Mouse (Mus musculus): Measurements from ENCODE around the gene Fam92b. TPM values are rescaled to one million over a fixed set of nuclear protein-coding genes. Genes with fewer than 3 reads are reported as not detected.

The Fam92b gene
- total and polyA plus RNA-seq, 3 experiments, result 1.0 TPM; not detected in 2

GRCm38 (mm10) chr8:120201351-120201750 lies 24.1 kb upstream of the Fam92b start:
- H3K9ac ChIP-seq (ENCODE audit: low read depth, low read length), result no peak overlapping the region
- 89% methylated on average over 6 of the region's 6 CpGs for WGBS
- peaks cover 6% of the 10 kb centered on the region for H3K4me1 ChIP-seq (ENCODE audit: control insufficient read depth, insufficient read depth, low read length)
- intact Hi-C loops (cut with DNase I), result no loop called here
- H3K27ac ChIP-seq, result no peak overlapping the region
- no peaks in the 10 kb centered on the region for H3K79me2 ChIP-seq (replicated peaks; ENCODE audit: control insufficient read depth, insufficient read depth, low read length)
- H3K36me3 ChIP-seq (ENCODE audit: control insufficient read depth, insufficient read depth, low read length), result no peaks in the 10 kb centered on the region
- no peak for DNase-seq
- TF ChIP-seq POLR2A (IDR thresholded peaks at IDR 0.05; ENCODE audit: insufficient read depth, low read depth, low read length), result no peak
- TF ChIP-seq EP300 (IDR thresholded peaks at IDR 0.05; ENCODE audit: insufficient read depth, low read depth, low read length), result no peak
- no peak for TF ChIP-seq CTCF (IDR thresholded peaks at IDR 0.05)
- no peaks in the 10 kb centered on the region for H3K27me3 ChIP-seq (ENCODE audit: control insufficient read depth, insufficient read depth, low read length)
- H3K4me3 ChIP-seq, result no peak overlapping the region

DNA sequence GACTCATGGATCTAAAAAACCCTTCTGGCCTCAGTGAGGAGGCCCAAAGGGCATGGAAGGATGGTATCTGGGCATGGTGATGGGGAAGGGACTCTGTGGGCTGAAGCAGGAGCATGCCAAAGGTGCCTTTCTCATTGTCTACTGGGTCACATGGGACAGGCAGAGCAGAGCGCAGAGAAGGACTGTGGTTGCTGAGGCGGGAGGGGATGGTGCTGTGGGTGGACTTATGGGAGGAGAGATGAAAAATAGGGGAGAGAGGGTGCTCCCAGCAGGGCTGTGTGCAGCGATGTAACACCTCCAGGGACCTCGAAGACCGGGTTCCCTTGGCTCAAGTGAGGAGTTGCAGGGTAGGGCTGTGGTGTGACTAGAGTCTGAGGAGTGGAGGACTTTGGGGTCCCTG lies 14.9 kb upstream of the Fam92b start:
- H3K4me3 ChIP-seq, result no peak overlapping the region
- intact Hi-C loops (cut with DNase I), result no loop called here
- H3K27me3 ChIP-seq (ENCODE audit: control insufficient read depth, insufficient read depth, low read length), result no peaks in the 10 kb centered on the region
- H3K4me1 ChIP-seq (ENCODE audit: control insufficient read depth, insufficient read depth, low read length), result peaks cover 23% of the 10 kb centered on the region
- H3K36me3 ChIP-seq (ENCODE audit: control insufficient read depth, insufficient read depth, low read length), result no peaks in the 10 kb centered on the region
- no peak for DNase-seq
- TF ChIP-seq CTCF (IDR thresholded peaks at IDR 0.05) (no peak), POLR2A (IDR thresholded peaks at IDR 0.05; ENCODE audit: insufficient read depth, low read depth, low read length) (no peak), EP300 (IDR thresholded peaks at IDR 0.05; ENCODE audit: insufficient read depth, low read depth, low read length) (no peak)
- H3K79me2 ChIP-seq (replicated peaks; ENCODE audit: control insufficient read depth, insufficient read depth, low read length), result no peaks in the 10 kb centered on the region
- 97% methylated on average over 5 of the region's 5 CpGs for WGBS
- no peak overlapping the region for H3K9ac ChIP-seq (ENCODE audit: low read depth, low read length)
- H3K27ac ChIP-seq, result no peak overlapping the region; the same call in 1 of the 2 replicates

- 66% methylated on average over 5 of the region's 5 CpGs for WGBS
- H3K36me3 ChIP-seq (ENCODE audit: control insufficient read depth, insufficient read depth, low read length), result no peaks in the 10 kb centered on the region
- peaks cover 27% of the 10 kb centered on the region for H3K4me1 ChIP-seq (ENCODE audit: control insufficient read depth, insufficient read depth, low read length)
- no peak overlapping the region for H3K4me3 ChIP-seq
- no peak for DNase-seq
- H3K9ac ChIP-seq (ENCODE audit: low read depth, low read length), result peak overlapping the region; percentile 3; the same call in 1 of the 2 replicates
- H3K27me3 ChIP-seq (ENCODE audit: control insufficient read depth, insufficient read depth, low read length), result no peaks in the 10 kb centered on the region
- H3K27ac ChIP-seq, result peak overlapping the region; percentile 89
- H3K79me2 ChIP-seq (replicated peaks; ENCODE audit: control insufficient read depth, insufficient read depth, low read length), result no peaks in the 10 kb centered on the region
- no peak for TF ChIP-seq POLR2A (IDR thresholded peaks at IDR 0.05; ENCODE audit: insufficient read depth, low read depth, low read length)
- no peak for TF ChIP-seq CTCF (IDR thresholded peaks at IDR 0.05)
- no peak for TF ChIP-seq EP300 (IDR thresholded peaks at IDR 0.05; ENCODE audit: insufficient read depth, low read depth, low read length)
- intact Hi-C loops (cut with DNase I), result no loop called here
Observed at GRCm38 (mm10) chr8:120191633-120192032, 14.4 kb upstream of the Fam92b start.

GRCm38 (mm10) chr8:120190810-120191413 lies 13.6 kb upstream of the Fam92b start:
- WGBS, result 23% methylated on average over 20 of the region's 20 CpGs
- peak overlapping the region; percentile 5; the same call in 1 of the 2 replicates for H3K4me3 ChIP-seq

GRCm38 (mm10) chr8:120190107-120190809 lies 13.0 kb upstream of the Fam92b start:
- H3K27me3 ChIP-seq (ENCODE audit: control insufficient read depth, insufficient read depth, low read length), result no peaks in the 10 kb centered on the region
- intact Hi-C loops (cut with DNase I), result no loop called here
- no peaks in the 10 kb centered on the region for H3K36me3 ChIP-seq (ENCODE audit: control insufficient read depth, insufficient read depth, low read length)
- DNase-seq, result peak in 1 of 2 experiments; percentile 38
- 86% methylated on average over 17 of the region's 17 CpGs for WGBS
- peak overlapping the region; percentile 89 for H3K27ac ChIP-seq
- peaks cover 39% of the 10 kb centered on the region for H3K4me1 ChIP-seq (ENCODE audit: control insufficient read depth, insufficient read depth, low read length)
- H3K79me2 ChIP-seq (replicated peaks; ENCODE audit: control insufficient read depth, insufficient read depth, low read length), result no peaks in the 10 kb centered on the region
- H3K4me3 ChIP-seq, result no peak overlapping the region
- no peak overlapping the region for H3K9ac ChIP-seq (ENCODE audit: low read depth, low read length)
- TF ChIP-seq CTCF (IDR thresholded peaks at IDR 0.05), result no peak

More at GRCm38 (mm10) chr8:120190810-120191413, 13.6 kb upstream of the Fam92b start:
- intact Hi-C loops (cut with DNase I), result no loop called here
- Histone ChIP-seq H3K27ac (peak overlapping the region; percentile 89), H3K36me3 (ENCODE audit: control insufficient read depth, insufficient read depth, low read length) (no peaks in the 10 kb centered on the region), H3K79me2 (replicated peaks; ENCODE audit: control insufficient read depth, insufficient read depth, low read length) (no peaks in the 10 kb centered on the region), H3K9ac (ENCODE audit: low read depth, low read length) (peak overlapping the region; percentile 86), H3K27me3 (ENCODE audit: control insufficient read depth, insufficient read depth, low read length) (no peaks in the 10 kb centered on the region), H3K4me1 (ENCODE audit: control insufficient read depth, insufficient read depth, low read length) (peaks cover 33% of the 10 kb centered on the region)
- no peak for TF ChIP-seq POLR2A (IDR thresholded peaks at IDR 0.05; ENCODE audit: insufficient read depth, low read depth, low read length)
- TF ChIP-seq CTCF (IDR thresholded peaks at IDR 0.05), result peak; percentile 20; the same call in 1 of the 2 replicates
- TF ChIP-seq EP300 (IDR thresholded peaks at IDR 0.05; ENCODE audit: insufficient read depth, low read depth, low read length), result peak; percentile 57; the same call in 1 of the 2 replicates
- peak; percentile 96 to 98 for DNase-seq

DNA sequence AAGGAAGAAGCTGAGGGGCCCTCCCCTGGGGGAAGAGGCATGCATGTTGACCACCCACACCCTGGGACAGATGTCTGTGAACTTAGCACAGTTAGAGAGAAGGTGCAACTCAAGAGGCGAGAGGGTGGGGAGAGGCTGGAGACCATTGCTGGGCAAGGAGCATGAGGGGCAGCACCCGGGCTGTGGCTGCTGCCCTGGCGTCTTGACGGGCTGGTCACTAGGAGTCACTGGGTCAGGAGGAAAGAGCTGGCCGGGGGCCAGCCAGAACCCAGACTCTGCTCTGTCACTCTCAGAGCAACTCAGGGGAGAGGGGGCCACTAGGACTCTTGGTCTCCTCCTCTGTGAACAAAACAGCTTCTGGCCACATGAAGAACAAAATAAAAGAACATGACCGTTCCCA lies 12.2 kb upstream of the Fam92b start:
- H3K4me1 ChIP-seq (ENCODE audit: control insufficient read depth, insufficient read depth, low read length), result peaks cover 42% of the 10 kb centered on the region
- no peak overlapping the region for H3K9ac ChIP-seq (ENCODE audit: low read depth, low read length)
- TF ChIP-seq CTCF (IDR thresholded peaks at IDR 0.05), result no peak
- no peak for TF ChIP-seq EP300 (IDR thresholded peaks at IDR 0.05; ENCODE audit: insufficient read depth, low read depth, low read length)
- no peak for TF ChIP-seq POLR2A (IDR thresholded peaks at IDR 0.05; ENCODE audit: insufficient read depth, low read depth, low read length)
- intact Hi-C loops (cut with DNase I), result loop anchor here (5.0 kb wide), 1 partner anchor 298 kb away; no protein-coding TSS in a partner anchor
- no peak overlapping the region; the same call in 1 of the 2 replicates for H3K27ac ChIP-seq
- no peak overlapping the region for H3K4me3 ChIP-seq
- no peak for DNase-seq
- 54% methylated on average over 6 of the region's 6 CpGs for WGBS
- H3K79me2 ChIP-seq (replicated peaks; ENCODE audit: control insufficient read depth, insufficient read depth, low read length), result no peaks in the 10 kb centered on the region
- no peaks in the 10 kb centered on the region for H3K27me3 ChIP-seq (ENCODE audit: control insufficient read depth, insufficient read depth, low read length)
- H3K36me3 ChIP-seq (ENCODE audit: control insufficient read depth, insufficient read depth, low read length), result no peaks in the 10 kb centered on the region

All from heart, adult 2 months (tissue).